In the genomic region with DNA sequence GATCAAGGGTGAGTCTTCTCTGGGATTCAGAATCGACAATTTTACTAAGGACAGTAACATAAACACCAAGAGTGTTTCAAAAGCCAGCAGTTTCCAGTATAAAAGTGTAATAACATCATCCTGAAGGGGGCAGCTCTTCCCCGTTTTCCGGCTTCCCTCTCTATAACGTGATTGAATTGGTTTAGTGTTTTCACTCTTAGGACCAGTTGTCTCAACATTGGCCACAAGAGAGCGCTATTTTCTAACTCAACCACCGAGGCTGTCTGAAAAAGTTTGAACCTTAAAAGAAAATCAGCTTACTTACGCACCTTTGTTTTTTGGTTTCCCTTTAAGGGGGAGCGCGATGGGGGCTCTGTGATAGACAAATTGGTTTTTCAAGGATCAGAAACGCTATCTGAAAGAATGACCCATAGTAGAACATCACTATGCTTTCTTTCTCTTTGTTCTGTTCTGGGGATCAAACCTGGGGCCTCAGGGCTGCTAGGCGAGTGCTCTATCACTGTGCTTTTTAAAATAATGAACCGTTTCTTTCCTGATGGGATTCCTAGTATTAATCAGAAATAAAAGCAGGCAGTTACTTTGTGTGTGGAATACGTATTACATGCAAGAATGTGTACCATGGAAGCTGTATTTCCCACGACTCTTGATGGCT, we compare ENCODE assay signal across 8 mouse cellular contexts. TPM values are rescaled to one million over a fixed set of nuclear protein-coding genes. Genes with fewer than 3 reads are reported as not detected.
DNase-seq lines count a peak whose midpoint lies in the region; ATAC-seq lines count a peak whose summit lies in the region.

No protein-coding gene starts in this region.

- H3K4me3 ChIP-seq in forebrain, embryonic 15.5 days = no peak overlapping the region
- no peak overlapping the region for H3K4me3 ChIP-seq in liver, embryonic 15.5 days (replicated peaks)
- no peak overlapping the region for H3K4me3 ChIP-seq in neural tube, embryonic 12.5 days

- no peaks in the 10 kb centered on the region for H3K9me3 ChIP-seq in forebrain, embryonic 15.5 days
- H3K9me3 ChIP-seq in liver, embryonic 15.5 days (replicated peaks) = no peaks in the 10 kb centered on the region
- no peaks in the 10 kb centered on the region for H3K9me3 ChIP-seq in neural tube, embryonic 12.5 days

- DNase-seq in ES-CJ7 (ENCODE audit: low read depth, low spot score) = peak; percentile 90
- DNase-seq in cerebellum, adult 11-12 months = peak; percentile 36
- DNase-seq in heart, postnatal 25 days (ENCODE audit: low spot score) = peak; percentile 7
- DNase-seq in large intestine, adult 2 months (ENCODE audit: low read depth, low spot score) = peak; percentile 79
- peak; percentile 78 for DNase-seq in testis, postnatal 10 days (ENCODE audit: low spot score)

- no peaks in the 10 kb centered on the region for H3K36me3 ChIP-seq in forebrain, embryonic 15.5 days
- H3K36me3 ChIP-seq in liver, embryonic 15.5 days (replicated peaks) = no peaks in the 10 kb centered on the region
- H3K36me3 ChIP-seq in neural tube, embryonic 12.5 days = no peaks in the 10 kb centered on the region

- H3K4me2 ChIP-seq in forebrain, embryonic 15.5 days (replicated peaks) = no peak overlapping the region
- peak overlapping the region; percentile 20; the same call in 1 of the 2 replicates for H3K4me2 ChIP-seq in liver, embryonic 15.5 days
- H3K4me2 ChIP-seq in neural tube, embryonic 12.5 days (replicated peaks) = no peak overlapping the region

- H3K4me1 ChIP-seq in forebrain, embryonic 15.5 days = no peaks in the 10 kb centered on the region
- peaks cover 3% of the 10 kb centered on the region; the same call in 1 of the 2 replicates for H3K4me1 ChIP-seq in liver, embryonic 15.5 days (replicated peaks)
- no peaks in the 10 kb centered on the region for H3K4me1 ChIP-seq in neural tube, embryonic 12.5 days

- H3K9ac ChIP-seq in forebrain, embryonic 15.5 days (replicated peaks) = no peak overlapping the region
- no peak overlapping the region for H3K9ac ChIP-seq in liver, embryonic 15.5 days
- H3K9ac ChIP-seq in neural tube, embryonic 12.5 days = no peak overlapping the region

- intact Hi-C loops in heart, postnatal 25 days (cut with DNase I) = loop anchor here (1.0 to 5.0 kb wide), 2 partner anchors 168 to 580 kb away; no protein-coding TSS in a partner anchor

- H3K27ac ChIP-seq in forebrain, embryonic 15.5 days (replicated peaks) = no peak overlapping the region
- no peak overlapping the region for H3K27ac ChIP-seq in liver, embryonic 15.5 days (replicated peaks)
- no peak overlapping the region for H3K27ac ChIP-seq in neural tube, embryonic 12.5 days

- WGBS in forebrain, embryonic 15.5 days = 15% methylated on average over 14 of the region's 14 CpGs
- 18% methylated on average over 14 of the region's 14 CpGs for WGBS in large intestine, adult 2 months
- 17% methylated on average over 14 of the region's 14 CpGs for WGBS in liver, embryonic 15.5 days (ENCODE audit: insufficient replicate concordance)
- WGBS in neural tube, embryonic 12.5 days = 22% methylated on average over 14 of the region's 14 CpGs

- ATAC-seq in forebrain, embryonic 15.5 days (replicated peaks) = peak; percentile 81
- peak; percentile 13; the same call in 1 of the 2 replicates for ATAC-seq in liver, embryonic 15.5 days (ENCODE audit: insufficient read depth)
- peak; percentile 77 for ATAC-seq in neural tube, embryonic 12.5 days (ENCODE audit: low FRiP score, low read depth)

- no peaks in the 10 kb centered on the region for H3K27me3 ChIP-seq in forebrain, embryonic 15.5 days
- no peaks in the 10 kb centered on the region for H3K27me3 ChIP-seq in liver, embryonic 15.5 days
- H3K27me3 ChIP-seq in neural tube, embryonic 12.5 days (replicated peaks) = no peaks in the 10 kb centered on the region

RNA-seq across cellular contexts. Expression of a gene that starts 18.2 kb away (rescaled TPM):
- polyA plus RNA-seq in forebrain, embryonic 15.5 days (2015; fragmentation: Nextera tagmentation; extraction: Ambion mirVana) = 12.1 and 13.9 TPM in 2 replicates
- 1 to 10 TPM; 1.6 to 3.8 TPM for total RNA-seq in heart, postnatal 25 days (2021)
- polyA plus RNA-seq in large intestine, adult 2 months (2012; rRNA removed) = 1.5 and 2.8 TPM in 2 replicates
- polyA plus RNA-seq in liver, embryonic 15.5 days (2015; fragmentation: Nextera tagmentation; extraction: Ambion mirVana) = 5.2 TPM in 2 replicates
- polyA plus RNA-seq in neural tube, embryonic 12.5 days (2016; fragmentation: Nextera tagmentation; extraction: Ambion mirVana) = 7.0 and 8.1 TPM in 2 replicates

Comparison
In these comparisons a context has a peak if more than half of its experiments do, and no peak if none do; other contexts are left out.
1. DNase-seq: peak in every context shown above with its lines; median percentile 90 in ES-CJ7; 79 in large intestine, adult 2 months; 78 in testis, postnatal 10 days; 36 in cerebellum, adult 11-12 months; 7 in heart, postnatal 25 days.
2. ATAC-seq: peak in every context shown above with its lines; median percentile 81 in forebrain, embryonic 15.5 days; 77 in neural tube, embryonic 12.5 days; 13 in liver, embryonic 15.5 days.